Comparison of ENCODE assay signal across 9 mouse cellular contexts in the genomic region with DNA sequence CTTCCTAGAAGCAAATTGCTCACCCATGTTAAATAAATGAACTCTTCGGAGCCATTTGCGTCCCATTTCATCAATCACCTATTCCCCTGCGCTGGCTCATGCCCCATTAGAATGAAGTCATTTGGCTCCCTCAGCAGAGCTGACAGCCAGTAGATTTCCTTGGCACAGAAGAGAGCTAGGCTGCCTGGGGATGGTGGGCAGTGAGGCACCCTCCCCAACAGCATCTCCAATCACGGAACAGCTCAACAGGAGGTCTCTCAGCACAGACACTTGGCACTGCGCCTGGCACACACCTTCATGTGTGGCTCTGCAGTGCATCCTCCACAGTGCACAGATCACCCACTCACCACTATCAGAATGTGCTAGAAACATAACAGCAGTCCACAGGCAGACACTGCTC.
A peak's percentile ranks its signal among the peaks of the same experiment; 100 is the strongest.
DNase-seq lines count a peak whose midpoint lies in the region; ATAC-seq and TF ChIP-seq lines count a peak whose summit lies in the region.
"Had no signal": no experiment of that assay in that cellular context is flagged by ENCODE, and none has a peak within 500 bp of the region (broad histone marks: within the 10 kb centered on the region; RNA-seq: fewer than 3 reads in every experiment).

No protein-coding gene starts in this region.

- no peak overlapping the region for H3K27ac ChIP-seq in heart, embryonic 12.5 days (ENCODE audit: poor library complexity, severe bottlenecking)
- H3K27ac ChIP-seq in stomach, postnatal 0 days (replicated peaks), result no peak overlapping the region

- H3K27me3 ChIP-seq in heart, embryonic 12.5 days (replicated peaks), result no peaks in the 10 kb centered on the region
- no peaks in the 10 kb centered on the region for H3K27me3 ChIP-seq in stomach, postnatal 0 days (ENCODE audit: control insufficient read depth, insufficient read depth, low read length)
- H3K27me3 ChIP-seq: CH12.LX had no signal

- H3K4me2 ChIP-seq in heart, embryonic 12.5 days, result no peak overlapping the region
- no peak overlapping the region for H3K4me2 ChIP-seq in stomach, postnatal 0 days (replicated peaks; ENCODE audit: low read depth)

- H3K36me3 ChIP-seq in heart, embryonic 12.5 days, result peaks cover 18% of the 10 kb centered on the region
- peaks cover 3% of the 10 kb centered on the region; the same call in 1 of the 2 replicates for H3K36me3 ChIP-seq in stomach, postnatal 0 days (ENCODE audit: control insufficient read depth, insufficient read depth, low read length)

- H3K9me3 ChIP-seq in heart, embryonic 12.5 days (replicated peaks), result no peaks in the 10 kb centered on the region
- H3K9me3 ChIP-seq in stomach, postnatal 0 days (ENCODE audit: control insufficient read depth, low read length), result no peaks in the 10 kb centered on the region

- no peak for TF ChIP-seq EP300 in stomach, postnatal 0 days (optimal IDR thresholded peaks at IDR 0.05)

- H3K4me3 ChIP-seq in heart, embryonic 12.5 days, result no peak overlapping the region
- no peak overlapping the region for H3K4me3 ChIP-seq in stomach, postnatal 0 days (ENCODE audit: low read depth, low read length)

- no peak for TF ChIP-seq CTCF in stomach, postnatal 0 days (IDR thresholded peaks at IDR 0.05; ENCODE audit: low read depth)

- WGBS in heart, embryonic 12.5 days, result 84% methylated on average over 5 of the region's 5 CpGs
- 62% methylated on average over 5 of the region's 5 CpGs for WGBS in stomach, postnatal 0 days

- intact Hi-C loops in heart, postnatal 10 days (cut with DNase I), result no loop called here
- intact Hi-C loops in left cerebral cortex, postnatal 36 days (cut with DNase I), result no loop called here

- H3K9ac ChIP-seq in heart, embryonic 12.5 days, result no peak overlapping the region
- H3K9ac ChIP-seq in stomach, postnatal 0 days (ENCODE audit: low read length), result no peak overlapping the region

- DNase-seq in heart, adult 11 months, result peak; percentile 85
- DNase-seq in brain, adult 2 months (ENCODE audit: low read depth, low spot score), result peak; percentile 92
- peak; percentile 13 to 29 for DNase-seq in heart, postnatal 10 days
- peak; percentile 68 to 69 for DNase-seq in left cerebral cortex, postnatal 36 days (ENCODE audit: low spot score in 2 of 2)
- DNase-seq in stomach, postnatal 0 days (ENCODE audit: low spot score), result peak; percentile 20
- no peak for DNase-seq in ovary, postnatal 10 days (ENCODE audit: low spot score)
- DNase-seq in embryo, embryonic 10 days (ENCODE audit: low spot score), result no peak

- no peak for ATAC-seq in heart, embryonic 12.5 days (ENCODE audit: insufficient number of reproducible peaks, low FRiP score)
- peak; percentile 64; the same call in 1 of the 2 replicates for ATAC-seq in stomach, postnatal 0 days (ENCODE audit: low FRiP score, low TSS enrichment)

- peaks cover 5% of the 10 kb centered on the region; the same call in 1 of the 2 replicates for H3K4me1 ChIP-seq in heart, embryonic 12.5 days (replicated peaks)
- no peaks in the 10 kb centered on the region for H3K4me1 ChIP-seq in stomach, postnatal 0 days (replicated peaks; ENCODE audit: control insufficient read depth, insufficient read depth)

Comparison
In these comparisons a context has a peak if more than half of its experiments do, and no peak if none do; other contexts are left out.
1. DNase-seq: peak in heart, adult 11 months (single experiment), brain, adult 2 months (single experiment), heart, postnatal 10 days (2 of 2), left cerebral cortex, postnatal 36 days (2 of 2) and stomach, postnatal 0 days (single experiment); none in ovary, postnatal 10 days (single experiment) and embryo, embryonic 10 days (single experiment).